Mouse (Mus musculus) spleen, adult 2 months (tissue): Measurements from ENCODE around the gene Arfip1.

Experiments
- CTCF ChIP-seq: fragments of 200-500 bp; IDR thresholded peaks from 2 replicates; pipeline ENCODE4 v1.5.1; 2011; ENCODE audit warnings: mild to moderate bottlenecking, inconsistent platforms; ENCODE audit not compliant: insufficient read depth, insufficient read length, insufficient replicate concordance; ENCODE audit errors: extremely low read depth
- POLR2A ChIP-seq: fragments of 200-500 bp; IDR thresholded peaks from 2 replicates; pipeline ENCODE4 v1.6.1; 2011; ENCODE audit warnings: low read depth, low read length, inconsistent platforms

- no peak for TF ChIP-seq CTCF
- no peak for TF ChIP-seq POLR2A
Measured at GRCm38 (mm10) chr3:84524952-84525351, 57.5 kb downstream of the Arfip1 start.
